Mouse (Mus musculus) cerebellum, postnatal 14 days (tissue): ENCODE data around the gene Mus81.

Source experiments
- DNase-seq, 2 experiments: peaks; one replicate each; pipeline ENCODE4 v3.0.0; 2021; ENCODE audit warnings: mixed read lengths in 2 of 2

The Mus81 gene

DNA sequence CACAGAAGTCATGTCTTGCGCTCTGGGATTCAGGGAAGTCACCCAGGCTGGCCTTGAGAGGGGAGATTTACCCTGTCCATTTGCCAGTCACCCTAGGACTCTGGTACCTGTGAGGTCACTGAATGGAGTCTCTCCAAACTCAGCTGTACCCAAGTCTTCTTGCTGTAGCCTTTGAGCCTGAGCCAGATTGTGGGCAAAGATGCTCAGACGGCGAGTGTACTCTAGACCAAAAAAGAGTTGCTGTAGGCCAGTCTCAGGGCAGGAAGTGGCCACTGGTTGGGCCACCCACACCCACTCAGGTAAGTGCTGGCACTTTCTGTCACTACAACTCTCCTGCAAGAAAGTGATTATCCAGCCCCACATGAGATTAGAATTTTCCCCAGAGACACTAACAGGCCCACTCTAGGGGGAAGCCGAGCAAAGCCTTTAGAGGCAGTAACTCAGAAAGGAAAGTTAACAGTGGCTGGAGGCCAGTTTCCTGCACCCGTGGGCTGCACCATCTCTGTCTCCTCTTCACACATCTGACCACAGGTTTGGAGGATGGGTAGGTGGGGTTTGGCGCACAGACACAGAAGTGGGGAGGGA is 21.2 kb downstream of the Mus81 start:
- no peak for DNase-seq

DNA sequence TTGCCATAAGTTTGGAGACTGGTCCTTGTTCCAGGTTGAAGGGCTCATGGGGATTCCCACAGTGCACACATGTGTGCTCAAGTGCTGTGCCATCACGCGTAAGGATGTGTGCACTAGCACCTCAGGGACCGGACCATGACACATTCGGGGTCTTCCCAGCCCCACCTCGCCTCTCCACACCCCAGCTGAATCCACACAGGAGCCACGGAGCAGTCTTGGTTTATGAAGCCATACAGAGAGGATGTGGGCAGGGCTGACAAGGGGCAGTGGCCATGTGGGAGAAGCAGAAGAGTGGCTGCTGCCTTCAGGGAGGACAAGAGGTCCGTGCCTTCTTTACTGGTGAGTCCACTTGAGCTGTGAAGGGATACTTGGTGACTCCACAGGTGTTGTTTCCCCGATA is 23.2 kb downstream of the Mus81 start:
- DNase-seq = no peak

DNA sequence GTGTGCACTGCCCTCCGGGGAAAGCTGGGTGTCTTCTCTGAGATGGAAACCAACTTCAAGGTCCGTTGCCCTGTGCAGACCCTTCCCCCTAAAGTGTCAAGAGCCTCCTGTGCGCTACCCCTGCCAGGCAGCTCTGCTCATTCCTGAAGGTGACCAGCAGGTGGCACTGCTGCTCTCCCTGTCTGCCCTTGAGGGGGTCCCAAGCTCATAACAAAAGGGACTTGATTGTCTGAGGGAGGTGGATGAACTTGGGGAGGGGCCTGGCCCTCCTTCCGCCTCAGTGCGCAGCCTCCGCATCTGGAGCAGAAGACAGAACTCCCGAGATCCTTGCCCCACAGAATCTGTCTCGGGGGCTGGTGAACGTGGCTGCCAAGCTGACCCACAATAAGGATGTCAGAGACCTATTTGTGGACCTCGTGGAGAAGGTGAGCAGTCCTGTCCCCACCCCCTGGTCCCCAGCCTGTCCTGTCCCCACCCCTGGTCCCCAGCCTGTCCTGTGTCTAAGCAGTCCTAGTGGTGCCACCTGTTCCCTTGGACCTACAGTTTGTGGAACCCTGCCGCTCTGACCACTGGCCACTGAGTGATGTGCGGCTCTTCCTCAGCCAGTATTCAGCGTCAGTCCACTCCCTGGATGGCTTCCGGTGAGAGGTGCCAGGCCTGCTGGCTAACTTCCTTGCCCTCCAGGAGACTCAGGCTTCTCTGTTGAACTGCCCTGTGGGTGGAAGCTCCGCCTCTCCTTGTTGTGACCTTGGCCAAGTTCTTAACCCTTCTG is 24.2 kb downstream of the Mus81 start:
- peak; percentile 85 to 87 for DNase-seq

DNA sequence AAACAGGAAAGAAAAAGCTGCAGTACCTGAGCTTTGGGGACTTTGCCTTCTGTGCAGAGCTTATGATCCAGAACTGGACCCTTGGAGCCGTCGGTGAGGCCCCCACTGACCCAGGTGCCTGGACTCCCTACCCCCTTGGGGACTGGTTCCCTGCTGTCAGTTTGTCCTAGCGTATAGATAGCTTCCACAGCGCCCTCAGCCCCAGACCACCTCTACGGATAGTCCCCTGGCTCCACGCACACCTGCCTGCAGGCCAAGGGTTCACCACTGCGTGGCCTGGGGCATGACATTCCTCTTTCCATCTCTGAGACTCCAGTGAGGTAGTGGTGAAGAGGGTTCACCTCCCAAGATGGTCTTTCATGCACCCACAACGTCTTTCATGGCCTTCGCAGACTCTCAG is 25.0 kb downstream of the Mus81 start:
- DNase-seq = no peak

DNA sequence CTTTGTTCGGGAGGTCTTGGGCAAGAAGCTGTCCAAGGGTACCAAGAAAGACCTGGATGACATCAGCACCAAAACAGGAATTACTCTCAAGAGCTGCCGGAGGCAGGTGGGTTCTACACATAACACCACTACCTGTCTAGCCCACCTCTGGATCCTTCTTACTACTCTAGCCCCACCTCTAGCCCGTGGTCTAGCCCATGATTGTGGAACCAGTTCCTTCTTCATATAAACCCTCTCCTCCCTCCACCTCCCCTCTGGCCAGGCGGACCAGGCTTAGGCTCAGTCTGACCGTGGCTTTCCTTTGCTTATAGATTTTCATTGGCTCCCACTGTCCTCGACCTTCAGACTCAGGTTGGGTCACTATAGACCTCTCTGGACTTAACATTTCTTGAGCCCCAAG is 26.8 kb downstream of the Mus81 start:
- no peak for DNase-seq

DNA sequence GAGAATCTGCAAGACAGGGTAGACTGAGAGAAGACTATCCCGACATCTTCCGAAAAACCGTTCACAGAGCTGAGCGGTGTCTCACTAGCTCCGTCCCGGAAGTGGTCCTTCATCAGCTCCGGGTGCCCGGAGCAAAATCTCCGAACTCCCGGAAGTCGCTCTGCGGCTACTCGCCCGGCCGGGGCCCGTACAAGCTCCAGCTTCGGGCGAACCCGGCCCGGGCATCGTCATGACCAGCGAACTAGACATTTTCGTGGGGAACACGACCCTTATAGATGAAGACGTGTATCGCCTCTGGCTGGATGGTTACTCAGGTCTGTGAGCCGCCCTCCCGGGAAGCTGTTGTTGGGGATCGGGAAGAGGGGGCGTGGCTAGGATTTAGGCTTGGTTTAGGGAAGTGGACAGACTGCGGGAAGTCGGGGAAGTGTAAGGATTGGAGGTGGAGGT is 27.7 kb downstream of the Mus81 start, which contains the start of gene Fibp:
Fibp (plus strand) TSS at position 151 of the 447 bp plus-strand sequence.
- peak; percentile 91 to 94 for DNase-seq

DNA sequence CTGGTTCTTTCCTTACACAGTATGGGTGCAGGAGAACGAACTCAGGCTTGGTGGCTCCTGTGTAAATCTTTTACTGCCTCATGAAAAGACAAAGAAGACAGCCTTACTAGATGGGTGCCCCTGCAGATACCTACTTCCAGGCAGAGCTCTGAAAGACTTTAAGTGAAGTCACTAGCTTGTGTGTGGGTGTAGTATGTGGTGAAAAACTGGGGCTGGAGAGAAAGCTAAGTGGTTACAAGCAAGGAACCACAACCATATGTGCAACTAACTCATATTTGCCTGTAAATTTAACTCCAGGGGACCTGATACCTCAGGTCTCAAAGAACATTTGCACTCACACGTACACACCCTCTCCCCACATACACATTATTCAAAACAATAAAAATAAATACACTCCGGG is 28.3 kb downstream of the Mus81 start:
- no peak for DNase-seq

DNA sequence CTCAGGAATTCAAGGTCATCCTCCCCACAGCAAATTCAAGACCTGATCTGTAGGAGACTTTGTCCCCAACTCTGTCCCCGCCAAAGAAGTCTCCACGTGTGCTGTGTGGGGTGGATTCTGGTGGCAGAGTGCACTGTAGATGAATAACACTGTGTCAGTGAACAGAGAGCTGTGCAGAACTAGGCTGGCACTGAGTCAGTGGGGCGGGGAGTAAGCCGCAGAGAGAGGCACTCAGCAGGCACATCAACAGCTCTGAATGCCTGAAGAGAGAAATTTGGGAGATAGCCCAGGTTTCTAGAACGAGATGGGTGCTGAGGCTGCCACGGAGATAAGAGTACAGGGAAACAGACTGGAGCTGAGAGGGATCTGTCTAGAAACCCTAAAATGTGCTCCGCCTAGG is 29.2 kb downstream of the Mus81 start:
- DNase-seq = no peak

DNA sequence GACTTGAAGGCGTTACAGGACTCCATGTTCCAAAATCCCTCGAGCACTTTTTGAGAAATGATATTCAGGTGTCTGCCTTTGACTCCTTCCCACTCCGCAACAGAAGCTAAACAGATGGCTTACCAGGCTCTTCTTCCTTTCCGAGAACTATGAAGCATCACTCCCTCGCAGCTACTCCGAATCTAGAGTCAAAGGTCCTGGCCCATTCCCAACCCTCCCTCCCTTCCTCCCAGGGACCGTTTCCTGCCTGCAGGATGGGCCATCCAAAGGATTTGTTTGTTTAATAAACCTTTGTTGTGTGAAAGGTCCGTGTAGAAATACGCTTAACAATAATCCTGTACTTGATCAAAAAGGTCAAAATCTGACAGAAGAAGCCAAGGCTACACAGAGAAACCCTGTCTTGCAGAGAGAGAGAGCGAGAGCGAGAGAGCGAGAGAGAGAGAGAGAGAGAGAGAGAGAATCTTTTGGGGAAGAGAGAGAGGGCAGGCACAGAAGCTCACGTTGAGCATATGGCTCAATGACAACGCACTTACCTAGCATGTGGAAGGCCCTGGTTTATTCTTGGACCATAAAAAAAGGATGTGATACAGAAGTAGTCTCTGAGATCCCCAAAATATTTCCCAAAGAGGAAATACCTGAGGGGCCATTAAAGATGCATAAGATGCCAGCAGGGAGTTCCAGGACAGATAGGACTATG is 30.3 kb downstream of the Mus81 start, which contains the start of gene Ccdc85b:
Ccdc85b (minus strand) TSS at position 149 of the 697 bp plus-strand sequence.
- DNase-seq = peak in 1 of 2 experiments; percentile 75

DNA sequence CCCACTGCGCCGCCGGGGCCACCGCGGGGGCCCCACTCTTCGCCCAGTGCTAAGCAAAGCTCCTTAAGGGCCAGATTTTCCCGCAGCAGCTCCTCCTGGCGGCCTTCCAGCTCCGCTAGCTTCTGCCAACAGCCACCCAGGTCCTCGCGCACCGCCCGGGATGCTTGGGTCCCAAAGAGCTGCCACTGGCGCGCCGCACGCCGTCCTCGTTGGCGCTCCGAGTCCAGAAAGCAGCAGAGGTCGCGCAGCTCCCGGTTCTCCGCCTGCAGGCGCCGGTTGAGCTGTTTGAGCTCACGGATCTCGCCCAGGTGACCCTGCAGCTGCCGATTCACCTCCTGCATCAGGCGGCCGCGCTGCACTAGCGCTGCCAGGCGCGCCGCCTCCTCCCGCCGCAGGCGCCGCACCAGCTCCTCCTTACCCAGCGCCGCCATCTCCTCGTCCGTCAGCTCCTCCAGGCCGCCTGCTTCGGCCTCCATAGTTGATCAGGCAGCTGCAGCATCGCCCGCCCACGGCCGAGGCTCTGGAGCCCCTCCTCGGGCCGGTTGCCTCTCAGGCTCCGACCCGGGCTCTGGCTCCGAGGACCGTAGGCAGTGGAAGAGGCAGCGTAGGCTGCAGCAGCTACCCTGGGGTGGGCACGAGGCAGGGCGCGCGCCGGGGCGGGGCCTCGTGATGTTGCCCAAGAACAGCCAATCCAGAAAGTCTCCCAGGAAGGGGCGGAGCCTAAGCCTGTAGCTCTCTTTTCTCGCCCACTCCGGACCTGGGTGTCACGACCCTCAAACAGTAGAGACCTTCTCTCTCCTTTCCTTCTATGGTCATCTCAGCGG is 31.1 kb downstream of the Mus81 start:
- DNase-seq = peak; percentile 98 to 99

DNA sequence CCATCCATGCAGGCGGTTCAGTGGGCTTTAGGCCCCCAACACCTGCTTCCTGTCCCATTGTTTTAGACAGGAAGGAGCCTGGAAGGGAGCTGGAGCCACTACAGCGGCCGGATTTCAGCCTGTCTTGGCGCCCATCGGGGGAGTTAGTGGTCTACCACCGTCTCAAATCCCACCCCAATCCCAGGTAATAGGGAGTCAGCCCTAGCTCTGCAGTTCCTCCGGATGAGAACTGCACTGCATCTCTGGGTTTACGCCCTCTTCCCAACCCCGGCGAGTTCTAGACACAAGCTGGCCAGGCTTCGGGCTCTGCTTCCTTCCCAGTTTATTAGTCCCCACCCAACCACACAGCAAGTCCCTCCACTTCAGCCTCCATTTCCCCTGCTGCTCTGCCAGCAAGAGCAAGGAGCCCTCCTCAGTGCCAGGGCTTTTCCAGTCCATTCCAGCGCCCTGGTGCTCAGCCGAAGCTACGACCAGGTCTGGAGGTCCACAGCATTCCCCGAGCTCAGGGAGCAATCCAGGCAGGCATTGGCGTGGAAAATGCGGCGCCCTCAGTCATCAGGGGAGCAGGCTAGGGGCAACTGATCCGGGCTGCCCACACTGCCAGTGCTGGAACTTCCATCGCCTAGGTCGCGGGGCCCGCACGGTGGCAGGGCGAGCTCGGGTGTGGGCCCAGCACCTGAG is 31.8 kb downstream of the Mus81 start:
- no peak for DNase-seq

DNA sequence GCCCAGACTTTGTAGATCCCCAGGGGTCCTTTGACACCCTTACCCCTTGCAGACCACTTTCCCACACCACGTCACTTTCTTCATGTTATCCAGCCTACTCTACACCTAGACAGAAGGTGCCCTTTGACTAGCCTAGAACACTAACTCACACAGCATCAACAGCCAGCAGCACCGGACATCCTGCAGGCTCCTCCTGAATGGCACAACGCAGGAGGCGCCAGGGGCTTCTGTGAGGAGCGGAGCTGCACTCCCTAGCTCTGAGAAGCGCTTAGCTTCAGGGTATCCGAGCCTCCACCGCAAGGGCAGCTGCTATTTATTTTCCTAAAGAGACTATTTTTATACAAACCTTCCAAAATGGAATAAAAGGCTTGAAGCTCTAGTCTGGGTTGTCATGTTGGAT is 32.6 kb downstream of the Mus81 start:
- DNase-seq = no peak

DNA sequence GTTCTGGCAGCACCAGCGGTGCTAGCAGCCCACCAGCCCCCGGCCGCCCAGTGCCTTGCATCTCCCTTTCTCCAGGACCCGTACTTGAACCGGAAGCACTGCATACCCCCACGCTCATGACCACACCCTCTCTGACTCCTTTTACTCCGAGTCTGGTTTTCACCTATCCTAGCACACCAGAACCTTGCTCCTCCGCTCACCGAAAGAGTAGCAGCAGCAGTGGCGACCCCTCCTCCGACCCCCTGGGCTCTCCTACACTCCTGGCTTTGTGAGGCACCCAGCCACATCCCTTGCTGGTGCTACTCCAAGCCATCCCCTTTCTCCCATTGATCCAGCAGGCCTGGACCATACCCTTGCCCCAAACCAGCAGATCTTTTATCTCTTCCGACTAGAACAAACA is 33.2 kb downstream of the Mus81 start:
- no peak for DNase-seq

DNA sequence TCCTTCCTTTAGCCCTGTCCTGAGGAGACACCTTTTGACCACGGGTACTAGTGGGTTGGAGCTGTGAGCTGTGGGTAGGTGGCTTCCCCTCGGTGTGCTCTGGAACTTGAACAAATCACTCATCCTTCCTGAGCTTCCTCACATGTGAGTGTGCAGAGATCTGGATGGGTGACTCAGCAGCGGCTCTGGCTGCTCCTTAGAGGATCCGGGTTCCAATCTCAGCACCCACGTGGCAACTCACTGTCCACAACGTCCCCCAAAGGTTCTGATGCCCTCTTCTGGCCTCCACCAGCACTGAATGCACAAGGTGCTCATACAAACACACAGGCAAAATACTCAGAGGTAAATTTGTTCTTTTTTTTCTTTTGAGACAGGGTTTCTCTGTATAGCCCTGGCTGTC is 36.4 kb downstream of the Mus81 start:
- no peak for DNase-seq

DNA sequence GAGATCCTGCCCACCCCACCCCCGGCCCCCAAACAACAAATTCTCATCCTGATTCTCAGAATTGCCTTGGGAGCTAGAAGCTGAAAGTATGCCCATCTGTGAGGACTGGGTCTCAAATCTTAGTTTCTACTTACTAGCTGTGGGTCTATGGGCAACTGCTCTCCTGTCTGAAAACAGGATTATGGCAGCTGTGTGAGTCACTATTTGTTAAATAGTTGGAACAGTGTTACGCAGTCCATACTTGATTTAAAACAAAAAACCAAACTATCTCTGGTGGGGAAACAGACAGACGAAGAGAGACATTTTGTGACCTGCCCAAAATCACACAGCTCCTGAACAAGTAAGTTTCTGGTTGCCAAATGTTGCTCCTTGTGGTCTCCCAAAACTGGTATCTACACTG is 38.5 kb downstream of the Mus81 start:
- DNase-seq = no peak

DNA sequence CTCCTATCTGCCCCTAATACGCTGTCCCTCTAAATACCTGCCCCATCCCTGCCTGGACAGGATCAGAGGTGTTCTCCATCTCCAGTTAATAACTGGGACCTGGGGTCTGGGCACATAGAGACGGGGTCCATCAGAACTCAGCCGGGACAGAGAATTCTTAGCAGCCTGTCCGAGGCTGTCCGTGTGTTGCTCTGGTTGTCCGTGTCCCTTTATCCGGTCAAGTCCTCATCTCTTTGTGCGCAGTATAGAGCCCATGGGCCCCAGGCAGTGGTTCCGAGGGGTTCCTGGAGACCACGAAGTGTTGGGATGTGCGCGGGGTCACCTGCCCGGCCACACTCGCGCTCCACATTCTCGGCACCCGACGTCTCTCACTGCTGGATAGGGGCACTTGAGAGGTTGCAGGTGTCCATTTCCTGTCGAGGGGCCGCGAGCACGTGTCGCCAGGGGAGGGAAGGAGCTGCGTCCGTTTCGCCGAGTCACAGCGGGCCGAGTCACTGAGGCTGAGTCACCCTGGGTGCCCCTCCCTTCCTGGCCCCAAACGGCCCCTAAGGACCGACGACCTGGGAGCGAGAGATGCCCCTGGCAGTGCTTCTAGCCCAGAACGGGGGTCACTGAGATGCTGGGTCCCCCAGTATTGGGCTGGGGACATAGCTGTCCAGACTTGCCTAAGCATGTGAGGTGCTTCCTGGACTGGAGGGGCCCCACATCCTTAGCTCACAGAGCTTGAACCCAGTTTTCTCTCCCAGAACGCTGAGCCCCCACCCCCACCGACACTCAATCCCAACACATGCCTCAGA is 39.6 kb downstream of the Mus81 start:
- DNase-seq = no peak

DNA sequence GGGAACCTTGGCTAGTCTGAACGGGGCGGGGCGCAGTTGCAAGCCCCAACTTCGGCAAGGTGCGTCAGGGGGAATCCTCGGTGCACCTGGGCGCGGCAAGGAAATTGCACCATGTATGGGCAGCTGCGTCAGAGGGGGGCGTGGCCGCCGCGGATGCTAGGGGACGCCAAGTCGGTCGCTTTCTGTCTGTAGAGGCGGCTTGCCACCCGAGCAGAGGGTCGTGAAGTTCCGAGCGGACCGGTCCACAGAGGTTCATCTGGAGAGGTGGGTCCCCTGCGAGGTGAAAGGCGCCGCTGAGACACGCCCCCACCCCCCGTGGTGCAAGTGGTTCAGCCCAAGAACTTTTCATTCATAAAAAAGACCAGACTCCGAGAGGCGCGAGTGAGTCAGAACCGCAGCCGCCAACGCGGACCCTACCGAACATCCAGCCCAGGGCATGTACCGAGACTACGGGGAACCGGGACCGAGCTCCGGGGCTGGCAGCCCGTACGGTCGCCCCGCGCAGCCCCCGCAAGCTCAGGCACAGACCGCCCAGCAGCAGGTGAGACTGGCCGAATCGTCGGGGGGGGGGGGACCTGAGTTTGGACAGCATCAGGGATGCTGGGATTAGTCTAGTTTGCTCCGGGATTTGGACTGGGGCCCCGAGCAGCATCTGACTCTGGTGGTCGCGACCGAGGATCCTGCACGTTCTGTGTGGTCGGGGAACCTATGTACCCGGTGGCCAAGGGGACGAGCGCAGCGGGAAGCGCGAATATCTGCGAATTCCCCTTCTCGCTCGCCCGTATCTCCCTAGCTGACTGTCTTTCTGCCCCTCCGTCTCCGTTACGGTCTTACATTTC is 40.5 kb downstream of the Mus81 start, which contains the start of gene Fosl1:
Fosl1 (plus strand) TSS at position 33 of the 839 bp plus-strand sequence.
- DNase-seq = peak; percentile 74 to 81

DNA sequence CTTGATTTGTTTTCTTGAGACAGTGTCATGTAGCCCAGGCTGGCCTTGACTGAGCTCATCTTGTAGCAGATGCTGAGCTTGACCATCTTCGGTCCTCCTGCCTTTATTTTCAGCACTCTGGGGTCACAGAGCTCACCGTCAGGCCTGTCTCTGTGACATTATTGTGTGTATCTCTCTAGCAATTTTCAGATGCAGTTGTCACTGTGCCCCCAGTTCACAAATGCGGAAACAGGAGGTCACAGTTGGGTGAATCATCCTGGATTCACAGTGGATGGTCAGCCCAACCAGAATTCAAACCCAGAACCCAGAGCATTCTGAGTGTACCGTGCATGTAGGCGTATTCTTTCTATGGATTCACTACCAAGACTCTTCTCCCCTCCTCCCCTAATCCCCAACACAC is 42.5 kb downstream of the Mus81 start:
- DNase-seq = no peak

DNA sequence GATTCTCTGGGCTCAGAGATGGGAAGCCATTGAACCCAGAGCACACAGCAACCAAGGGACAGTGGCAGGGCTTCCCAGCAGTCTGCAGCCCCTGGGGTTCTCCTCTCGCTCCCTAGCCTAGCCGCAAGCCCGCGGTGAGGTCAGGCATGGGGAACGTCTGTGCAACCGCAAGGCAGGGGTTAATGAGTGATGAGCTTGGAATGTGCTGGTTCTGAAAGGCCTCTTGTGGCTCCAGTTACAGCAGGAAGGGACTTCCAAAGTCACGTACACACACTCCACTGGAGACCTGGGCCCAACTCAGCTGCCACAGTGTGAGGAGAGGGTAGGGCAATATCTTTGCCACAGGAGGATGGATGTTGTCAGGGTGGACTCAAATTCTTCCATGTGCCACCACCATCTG is 43.2 kb downstream of the Mus81 start:
- no peak for DNase-seq

DNA sequence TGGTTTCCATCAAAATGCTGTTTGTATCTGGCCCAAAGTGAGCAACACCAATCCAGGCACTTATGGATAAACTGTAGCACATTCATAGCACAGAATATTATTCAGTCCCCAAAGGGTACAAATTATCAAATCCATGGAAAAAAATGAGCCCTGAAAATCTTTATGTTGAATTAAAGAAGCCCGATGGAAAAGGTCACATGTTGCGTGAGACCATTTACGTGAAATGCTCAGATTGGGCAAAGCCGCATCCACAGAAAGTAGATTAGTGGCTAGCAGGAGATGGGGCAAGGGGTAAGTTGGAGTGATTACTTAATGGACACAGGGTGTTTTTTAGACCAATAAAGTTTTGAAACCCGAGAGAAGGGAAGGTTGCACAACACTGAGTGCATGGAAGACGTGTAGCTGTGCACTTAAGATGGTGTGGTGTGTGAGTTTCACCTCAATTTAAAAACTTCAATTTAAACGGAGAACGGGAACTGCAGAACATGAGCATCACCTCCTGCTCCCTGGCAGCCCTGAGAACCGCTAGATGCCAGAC is 43.8 kb downstream of the Mus81 start:
- DNase-seq = no peak
